Mouse (Mus musculus): Measurements from ENCODE around the gene Timm10b.

Timm10b gene

GRCm38 (mm10) chr7:105639756-105640155, at the start of gene Timm10b:
TSS of gene Timm10b (plus strand) at chr7:105640056.
- no peak for DNase-seq (ENCODE audit: low spot score)

GRCm38 (mm10) chr7:105590097-105590496, 49.8 kb upstream of the Timm10b start:
- DNase-seq (ENCODE audit: low spot score), result no peak

- DNase-seq (ENCODE audit: low spot score), result peak; percentile 82
These were observed 36.8 kb upstream of the Timm10b start for GRCm38 (mm10) chr7:105602860-105603623.

GRCm38 (mm10) chr7:105608467-105608866, 31.4 kb upstream of the Timm10b start:
- no peak for DNase-seq (ENCODE audit: low spot score)

DNA sequence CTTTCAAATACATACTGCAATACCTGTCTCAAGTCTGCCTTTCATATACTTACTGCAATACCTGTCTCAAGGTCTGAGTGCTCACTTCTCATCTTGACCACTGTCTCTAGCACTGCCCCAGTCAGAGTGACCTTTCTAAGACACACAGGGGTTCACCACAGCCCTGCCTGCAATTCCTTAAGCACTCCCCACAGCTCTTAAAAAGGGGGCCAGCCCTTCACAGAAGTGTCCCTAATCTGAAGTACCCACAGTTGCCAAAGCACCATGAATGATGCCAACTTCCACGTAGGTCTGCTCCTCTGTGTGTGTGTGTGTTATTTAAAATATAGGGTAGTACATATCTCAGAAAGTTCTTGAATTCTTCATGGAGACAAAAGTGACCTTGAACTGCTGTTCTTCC, 28.1 kb upstream of the Timm10b start:
- DNase-seq (ENCODE audit: low spot score), result peak; percentile 44

- DNase-seq (ENCODE audit: low spot score), result no peak
These were observed 25.5 kb upstream of the Timm10b start for GRCm38 (mm10) chr7:105614400-105614799.

- no peak for DNase-seq (ENCODE audit: low spot score)
These were observed 24.1 kb upstream of the Timm10b start for GRCm38 (mm10) chr7:105615720-105616119.

- no peak for DNase-seq (ENCODE audit: low spot score)
These were observed 23.3 kb upstream of the Timm10b start for GRCm38 (mm10) chr7:105616561-105616960.

DNA sequence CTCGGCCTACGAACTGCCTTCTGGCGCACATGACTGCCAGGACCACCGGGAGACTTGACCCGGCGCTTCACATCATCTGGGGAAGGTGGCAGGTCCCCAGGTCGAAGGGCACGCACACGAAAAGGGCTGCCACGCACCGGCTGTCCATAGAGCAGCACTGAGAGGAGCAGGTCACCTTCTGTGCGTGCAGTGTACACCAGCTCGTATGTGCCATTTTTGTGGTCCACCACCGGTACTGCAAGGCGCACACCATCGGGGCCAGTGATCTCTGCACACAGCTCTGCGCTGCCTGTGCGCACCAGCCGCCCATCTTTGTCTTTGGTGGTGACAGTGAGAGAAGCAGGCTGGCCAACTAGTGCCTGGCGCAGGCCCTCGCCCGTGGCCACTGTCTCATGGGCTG, 22.0 kb upstream of the Timm10b start:
- no peak for DNase-seq (ENCODE audit: low spot score)

DNA sequence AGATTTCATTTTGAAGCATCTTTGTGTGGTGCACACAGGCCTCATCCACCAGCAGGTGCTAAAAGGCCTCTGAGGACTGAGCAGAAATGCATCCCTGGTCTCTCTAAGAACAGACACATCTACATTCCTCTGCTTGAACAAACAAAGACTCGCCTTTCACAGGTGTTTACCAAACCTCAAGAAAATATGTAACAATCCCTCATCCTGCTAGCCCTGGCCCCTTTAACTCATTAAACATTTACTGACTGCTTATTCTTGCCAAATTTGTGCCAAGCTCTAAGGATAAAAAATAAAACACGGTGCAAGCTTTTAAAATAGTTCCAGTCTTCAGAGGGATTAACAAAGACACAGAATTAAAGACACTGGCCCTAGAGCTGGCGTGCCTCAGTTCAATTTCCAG, 20.2 kb upstream of the Timm10b start:
- DNase-seq (ENCODE audit: low spot score), result no peak

DNA sequence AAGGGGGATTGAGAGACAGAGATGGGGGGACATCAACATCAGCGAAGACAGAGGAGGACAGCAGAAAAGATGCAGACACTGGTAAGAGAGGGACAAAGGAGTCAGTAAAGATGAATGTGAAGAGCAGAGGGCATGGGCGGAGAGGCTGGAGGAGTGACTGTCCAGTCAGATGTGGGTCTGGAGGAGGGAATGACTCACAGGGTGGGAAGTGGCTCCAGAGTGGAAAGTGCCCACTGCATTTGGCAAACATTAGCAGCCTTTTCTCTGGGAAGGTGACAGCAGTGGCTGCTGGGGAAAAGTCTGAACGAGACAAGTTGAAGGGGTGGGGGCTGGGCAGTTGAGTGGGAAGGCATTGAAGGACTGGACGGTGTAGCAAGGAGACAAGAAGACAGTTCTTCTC, 18.8 kb upstream of the Timm10b start:
- peak; percentile 59 for DNase-seq (ENCODE audit: low spot score)

DNA sequence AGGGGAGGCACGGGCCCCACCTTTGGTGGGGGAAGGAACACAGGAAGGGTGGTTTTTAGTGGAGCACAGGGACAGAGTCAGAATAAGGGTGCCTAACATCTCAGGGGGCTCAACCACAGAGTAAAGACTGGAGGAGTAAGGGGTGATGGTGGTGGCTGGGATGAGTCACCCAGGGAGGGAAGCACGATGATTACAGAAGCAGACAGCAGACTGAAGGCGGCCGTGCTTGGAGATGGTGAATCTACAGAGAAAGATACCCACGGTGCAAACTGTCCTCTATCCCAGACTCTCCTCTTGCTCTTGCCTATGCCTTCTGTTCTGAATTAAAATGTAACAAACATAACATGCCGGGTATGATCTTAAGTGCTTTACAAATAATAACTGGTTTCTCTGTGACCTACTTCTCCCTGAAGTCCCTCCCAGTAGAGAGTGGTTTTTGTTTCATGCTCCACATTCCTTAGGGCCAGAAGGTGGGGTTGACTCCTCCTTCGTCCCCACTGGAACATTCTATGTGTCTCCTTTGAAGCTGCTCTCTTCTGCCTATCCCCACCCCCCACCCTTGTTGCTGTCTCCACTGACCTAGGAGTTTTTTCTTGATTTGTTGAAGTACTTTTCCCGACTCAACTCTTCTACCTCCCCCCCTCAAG, 18.1 kb upstream of the Timm10b start:
- peak; percentile 60 for DNase-seq (ENCODE audit: low spot score)

DNA sequence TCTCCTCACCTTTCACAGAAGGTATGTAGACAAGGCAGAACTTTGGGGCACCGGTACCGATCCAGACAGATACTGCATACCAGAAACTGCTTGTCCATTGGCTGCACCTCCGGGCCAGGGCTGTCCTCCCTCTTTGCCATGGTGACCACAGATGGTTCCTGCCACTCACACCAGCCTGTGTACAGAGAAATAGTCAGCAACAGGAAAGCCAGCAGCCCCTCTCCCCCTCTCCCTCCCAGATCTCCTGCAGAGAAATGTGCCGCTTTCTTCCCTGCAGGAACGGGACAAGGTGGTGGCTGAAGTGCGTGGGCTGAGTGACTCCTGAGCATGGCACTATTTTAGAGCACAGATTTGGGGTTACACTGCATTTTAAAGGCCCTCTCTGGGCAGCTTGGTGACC, 14.5 kb upstream of the Timm10b start:
- DNase-seq (ENCODE audit: low spot score), result no peak

GRCm38 (mm10) chr7:105628633-105629032, 11.2 kb upstream of the Timm10b start:
- DNase-seq (ENCODE audit: low spot score), result peak; percentile 86

GRCm38 (mm10) chr7:105632551-105632972, 7.3 kb upstream of the Timm10b start:
- DNase-seq (ENCODE audit: low spot score), result no peak

- peak; percentile 90 for DNase-seq (ENCODE audit: low spot score)
These were observed 6.6 kb upstream of the Timm10b start, which contains the start of gene Trim3 for GRCm38 (mm10) chr7:105633127-105633800. TSS of gene Trim3 (minus strand) at chr7:105633571.

DNA sequence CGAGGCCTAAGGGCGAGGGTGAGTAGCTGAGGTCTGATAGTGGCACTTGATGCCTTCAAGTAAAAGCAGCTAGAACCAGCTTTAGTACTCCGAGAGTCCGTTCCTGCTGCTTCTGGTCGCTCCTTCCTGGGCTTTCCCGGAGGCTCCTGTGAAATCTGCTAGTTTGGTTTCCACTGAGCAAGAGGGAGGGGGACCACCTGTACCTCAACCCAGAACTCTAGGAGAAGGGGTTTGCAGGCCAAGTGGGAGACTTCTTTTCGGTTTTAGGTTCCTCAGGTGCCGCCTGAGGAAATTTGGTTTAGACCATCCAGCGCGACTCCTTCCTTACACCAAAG, 6.1 kb upstream of the Timm10b start:
- DNase-seq (ENCODE audit: low spot score), result no peak

DNA sequence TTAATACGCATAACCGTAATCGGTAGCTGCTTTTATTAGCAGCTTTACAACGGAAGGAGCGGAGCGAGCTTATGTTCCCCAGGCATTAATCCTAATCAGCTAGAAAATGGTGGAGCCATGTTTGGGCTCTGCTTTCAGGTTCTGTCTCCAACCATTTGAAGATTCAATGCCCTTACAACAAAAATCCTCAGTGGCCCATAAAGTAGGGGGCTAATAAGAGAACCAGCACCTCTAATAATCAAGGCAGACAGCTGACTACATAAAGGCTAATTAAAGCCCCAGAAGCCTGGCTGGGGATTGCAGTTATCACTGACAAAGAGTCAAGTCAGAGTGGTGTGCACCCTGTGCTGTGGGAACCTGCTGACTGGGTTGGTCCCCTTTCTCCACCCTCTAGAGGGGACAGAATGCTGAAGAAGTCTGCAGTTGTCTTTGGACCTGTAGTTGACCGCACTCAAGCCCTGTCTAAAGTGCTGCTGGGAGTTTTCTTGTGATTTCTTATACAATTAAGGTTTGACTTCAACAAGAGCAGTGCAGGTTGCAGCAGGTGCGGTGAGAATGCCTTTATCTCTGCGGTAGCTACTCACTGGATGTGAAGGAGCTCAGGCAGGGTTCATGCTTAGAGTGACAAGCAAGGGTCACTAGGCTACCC, 5.5 kb upstream of the Timm10b start:
- DNase-seq (ENCODE audit: low spot score), result no peak

GRCm38 (mm10) chr7:105635726-105636125, 4.1 kb upstream of the Timm10b start:
- DNase-seq (ENCODE audit: low spot score), result no peak

DNA sequence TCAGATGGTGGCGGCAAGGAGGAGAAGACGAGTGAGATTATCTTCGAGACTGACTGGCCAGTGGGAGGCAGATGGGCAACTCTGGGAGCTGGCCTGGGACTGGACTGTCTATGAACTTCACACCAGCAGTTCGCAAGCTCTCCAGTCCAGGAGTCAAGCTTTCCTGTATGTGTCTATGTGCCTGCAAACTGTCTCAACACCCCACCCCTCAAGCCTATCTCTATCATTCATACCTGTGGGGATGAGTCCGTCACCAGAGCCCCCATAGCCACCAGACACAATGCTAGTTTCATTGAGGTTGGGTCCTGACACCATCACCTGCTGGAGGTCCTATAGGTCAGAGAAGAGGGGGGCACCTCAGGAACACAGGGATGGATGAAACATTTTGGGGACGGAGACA, 1.1 kb upstream of the Timm10b start:
- no peak for DNase-seq (ENCODE audit: low spot score)

- no peak for DNase-seq (ENCODE audit: low spot score)
These were observed 552 bp upstream of the Timm10b start for GRCm38 (mm10) chr7:105639304-105639703.

DNA sequence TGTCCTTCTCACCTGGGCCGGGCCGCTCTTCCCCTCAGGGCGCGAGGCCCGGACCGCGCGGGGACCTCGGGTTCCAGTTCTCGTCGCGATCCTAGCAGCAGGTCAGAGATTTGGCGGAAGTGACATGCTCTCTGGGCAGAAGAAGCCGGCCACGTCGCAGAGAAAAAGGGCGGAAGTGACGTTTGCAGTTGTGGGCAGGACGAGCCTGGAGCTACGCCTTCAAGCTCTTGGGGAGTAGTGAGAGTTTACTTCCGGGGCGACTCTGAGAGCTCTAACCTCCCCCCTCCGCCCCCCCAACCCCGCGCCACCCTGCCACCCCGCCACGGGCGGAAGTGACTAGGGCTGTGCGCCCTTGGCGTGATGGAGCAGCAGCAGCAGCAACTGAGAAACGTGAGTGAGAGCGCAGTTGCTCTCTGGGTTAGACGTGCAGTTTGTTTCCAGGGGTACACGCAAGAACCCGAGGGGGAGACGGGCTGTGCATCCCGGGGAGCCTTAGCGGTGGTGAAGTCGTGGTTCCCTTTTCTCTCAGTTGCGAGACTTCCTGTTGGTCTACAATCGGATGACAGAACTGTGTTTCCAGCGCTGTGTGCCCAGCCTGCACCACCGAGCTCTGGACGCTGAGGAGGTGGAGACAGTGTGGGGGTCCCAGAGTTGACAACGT, 507 bp downstream of the Timm10b start, which contains the start of the genes Arfip2 and Gm45799:
TSS of gene Arfip2 (minus strand) at position 184 of the 661 bp plus-strand sequence.
TSS of gene Gm45799 (plus strand) at position 320 of the 661 bp plus-strand sequence.
- DNase-seq (ENCODE audit: low spot score), result peak; percentile 98

All from lung, postnatal 25 days (tissue).